Mouse (Mus musculus): ENCODE measurements around the gene Hbb-bh2.
A peak's percentile ranks its signal among the peaks of the same experiment; 100 is the strongest.
"Not testable (repeated sequence)": the region's sequence is repeated elsewhere in the genome, so short reads cannot be mapped to it uniquely, and the experiment has no call there.

Hbb-bh2 gene

GRCm38 (mm10) chr7:103840268-103840667, at the start of gene Hbb-bh2:
Gene Hbb-bh2 (minus strand): TSS chr7:103840520.
- no peak for DNase-seq (ENCODE audit: low spot score in 2 of 2)

DNA sequence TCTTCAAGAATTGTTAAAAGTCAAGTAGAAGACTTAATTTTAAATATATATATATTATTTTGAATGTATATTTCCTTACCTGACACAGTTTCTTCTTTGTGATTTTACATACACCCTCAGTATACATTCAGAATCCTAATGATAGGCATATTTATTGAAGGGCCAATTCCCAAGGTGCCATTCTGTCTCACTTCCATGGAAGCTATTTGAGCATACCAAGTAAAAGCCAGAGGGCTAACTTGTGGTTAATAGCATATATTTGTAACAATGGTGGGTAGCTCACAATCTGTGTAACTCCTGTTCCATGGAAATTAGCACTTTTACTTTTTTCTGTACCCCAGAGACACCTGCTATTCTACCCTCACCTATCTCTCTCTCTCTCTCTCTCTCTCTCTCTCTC, 45.8 kb upstream of the Hbb-bh2 start, which contains the start of gene Olfr66:
Olfr66 (minus strand) TSS at position 101 of the 400 bp plus-strand sequence.
- no peak for DNase-seq (ENCODE audit: low spot score in 2 of 2)

- no peak for DNase-seq (ENCODE audit: low spot score in 2 of 2)
Measured at GRCm38 (mm10) chr7:103877093-103877492, 36.8 kb upstream of the Hbb-bh2 start.

GRCm38 (mm10) chr7:103874451-103874850, 34.1 kb upstream of the Hbb-bh2 start:
- DNase-seq (ENCODE audit: low spot score in 2 of 2): no peak

DNA sequence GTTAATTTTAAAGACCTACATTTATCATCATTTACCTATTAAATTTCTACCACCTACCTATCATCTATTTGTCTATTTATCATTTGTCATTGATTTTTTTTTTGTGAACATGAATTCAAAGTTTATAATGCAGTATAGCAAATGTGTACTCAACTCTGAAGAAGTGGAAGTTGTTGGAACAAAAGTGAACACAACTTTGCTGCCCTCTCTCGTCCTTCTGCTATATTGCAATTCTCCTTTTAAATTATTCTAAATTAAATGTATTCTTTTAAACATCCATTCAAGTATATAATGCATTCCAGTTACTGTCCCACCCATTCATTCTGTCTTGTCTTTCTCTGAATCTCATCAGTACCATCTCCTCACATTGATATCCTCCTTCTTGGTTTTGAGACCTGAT, 32.7 kb upstream of the Hbb-bh2 start:
- DNase-seq (ENCODE audit: low spot score in 2 of 2): no peak

DNA sequence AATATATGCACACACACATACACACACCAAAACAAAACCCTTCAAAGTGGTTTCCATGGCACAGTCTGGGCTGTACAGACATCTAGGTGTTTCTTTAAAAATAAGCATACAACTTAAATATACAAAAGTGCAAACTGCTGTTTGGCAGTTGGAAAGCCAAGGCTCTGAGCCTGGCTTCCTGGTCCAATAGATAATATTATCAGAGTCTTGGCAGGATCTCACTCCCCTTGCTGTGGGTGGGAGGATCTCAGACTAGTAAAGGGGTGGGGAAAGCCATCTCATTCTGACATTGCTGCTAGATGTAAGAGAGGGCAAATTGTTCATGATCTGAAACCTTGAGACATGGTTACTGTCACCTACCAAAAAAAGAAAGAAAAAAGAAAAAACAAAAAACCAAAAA, 30.3 kb upstream of the Hbb-bh2 start:
- no peak for DNase-seq (ENCODE audit: low spot score in 2 of 2)

GRCm38 (mm10) chr7:103865716-103866115, 25.4 kb upstream of the Hbb-bh2 start:
- no peak for DNase-seq (ENCODE audit: low spot score in 2 of 2)

GRCm38 (mm10) chr7:103861531-103861930, 21.2 kb upstream of the Hbb-bh2 start:
- no peak for DNase-seq (ENCODE audit: low spot score in 2 of 2)

DNA sequence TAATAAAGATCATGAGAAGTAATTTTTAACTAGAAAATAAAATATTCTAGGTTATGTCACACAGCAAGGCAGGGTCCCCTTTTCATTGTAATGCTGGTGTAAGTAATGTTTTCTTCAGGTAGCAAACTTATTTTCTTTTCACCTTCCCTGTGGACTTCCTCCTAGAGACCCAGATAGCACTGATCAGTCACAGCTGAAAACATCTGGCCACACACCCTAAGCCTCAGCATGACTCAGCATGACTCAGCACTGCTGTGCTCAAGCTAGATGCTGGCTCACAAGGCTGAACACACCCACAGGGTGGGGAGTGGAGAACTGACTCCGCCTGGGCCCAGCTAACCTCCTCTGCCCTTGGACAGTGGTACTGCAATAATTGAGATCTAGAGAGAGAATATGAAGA, 20.5 kb upstream of the Hbb-bh2 start:
- DNase-seq (ENCODE audit: low spot score in 2 of 2): peak; percentile 32 to 52

DNA sequence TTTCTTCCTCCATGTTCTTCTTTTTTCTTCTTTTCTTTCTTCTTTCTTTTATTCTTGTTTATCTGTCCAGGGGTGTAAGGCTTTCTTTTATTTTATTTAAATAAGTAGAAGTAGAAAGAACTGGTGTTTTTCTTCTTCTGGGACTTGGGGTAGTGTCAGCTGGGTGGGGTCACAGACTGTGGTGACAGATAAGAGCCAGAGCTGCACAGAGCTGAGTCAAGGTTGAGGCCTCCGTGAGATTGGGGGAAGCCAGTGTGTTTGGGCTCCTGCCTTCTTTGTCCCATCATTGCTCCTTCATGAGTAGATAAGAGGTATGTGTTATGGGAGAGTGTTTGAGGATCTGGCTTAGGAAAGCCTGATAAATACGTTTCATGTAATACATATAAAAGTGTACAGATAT, 18.8 kb upstream of the Hbb-bh2 start:
- DNase-seq (ENCODE audit: low spot score in 2 of 2): no peak

GRCm38 (mm10) chr7:103854669-103855068, 14.3 kb upstream of the Hbb-bh2 start:
- no peak for DNase-seq (ENCODE audit: low spot score in 2 of 2)

DNA sequence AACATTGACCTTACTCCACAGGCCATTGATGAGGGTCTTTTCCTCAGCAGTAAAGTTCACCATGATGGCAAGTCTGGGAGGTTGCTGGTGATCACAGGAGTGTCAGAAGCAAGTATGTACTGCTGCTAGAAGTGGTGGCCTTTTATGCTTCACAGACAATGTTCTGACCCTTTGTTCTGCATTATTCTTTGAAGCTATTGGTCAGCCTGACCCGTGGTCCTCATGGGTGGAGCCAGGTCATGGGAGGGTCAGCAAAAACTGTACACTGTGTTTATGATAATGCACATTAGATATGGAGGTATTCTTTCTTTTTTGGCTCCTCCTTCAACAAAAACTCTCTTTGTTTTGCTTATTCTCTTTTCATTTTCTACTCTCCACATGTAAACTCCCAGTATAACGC, 12.8 kb upstream of the Hbb-bh2 start, which contains the start of gene Hbb-y:
Hbb-y (minus strand) TSS at position 127 of the 400 bp plus-strand sequence.
- DNase-seq (ENCODE audit: low spot score in 2 of 2): no peak

DNA sequence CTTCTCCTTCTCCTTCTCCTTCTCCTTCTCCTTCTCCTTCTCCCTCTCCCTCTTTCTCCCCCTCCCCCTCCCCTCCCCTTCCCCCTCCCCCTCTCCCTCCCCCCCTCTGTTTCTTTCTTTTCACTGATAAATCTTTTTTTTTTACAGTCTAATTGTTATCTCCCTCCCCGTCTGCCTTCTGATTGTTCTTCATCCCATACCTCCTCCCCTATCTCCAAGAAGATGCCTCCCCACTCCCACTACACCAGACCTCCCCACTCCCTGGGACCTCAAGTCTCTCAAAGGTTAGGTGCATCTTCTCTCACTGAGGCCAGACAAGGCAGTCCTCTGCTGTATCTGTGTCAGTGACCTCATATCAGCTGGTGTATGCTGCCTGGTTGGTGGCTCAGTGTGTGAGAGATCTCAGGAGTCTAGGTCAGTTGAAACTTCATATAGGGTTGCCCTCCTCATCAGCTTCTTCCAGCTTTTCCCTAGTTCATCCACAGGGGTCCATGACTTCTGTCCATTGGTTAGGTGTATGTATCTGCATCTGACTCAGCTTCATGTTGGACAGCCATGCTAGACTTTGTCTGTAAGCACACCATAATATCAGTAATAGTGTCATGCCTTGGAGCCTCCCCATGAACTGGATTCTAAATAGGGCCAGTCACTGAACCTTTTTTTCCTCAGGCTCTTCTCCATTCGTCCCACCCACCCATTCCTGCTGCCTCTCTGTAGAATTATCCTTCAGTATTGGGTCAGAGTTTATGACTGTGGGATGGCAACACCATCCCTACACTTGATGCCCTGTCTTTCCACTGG, 4.4 kb upstream of the Hbb-bh2 start:
- no peak for DNase-seq (ENCODE audit: low spot score in 2 of 2)

- no peak for DNase-seq (ENCODE audit: low spot score in 2 of 2)
Measured at GRCm38 (mm10) chr7:103843034-103843433, 2.7 kb upstream of the Hbb-bh2 start, which contains the start of gene Hbb-bh1. Gene Hbb-bh1 (minus strand): TSS chr7:103843164.

DNA sequence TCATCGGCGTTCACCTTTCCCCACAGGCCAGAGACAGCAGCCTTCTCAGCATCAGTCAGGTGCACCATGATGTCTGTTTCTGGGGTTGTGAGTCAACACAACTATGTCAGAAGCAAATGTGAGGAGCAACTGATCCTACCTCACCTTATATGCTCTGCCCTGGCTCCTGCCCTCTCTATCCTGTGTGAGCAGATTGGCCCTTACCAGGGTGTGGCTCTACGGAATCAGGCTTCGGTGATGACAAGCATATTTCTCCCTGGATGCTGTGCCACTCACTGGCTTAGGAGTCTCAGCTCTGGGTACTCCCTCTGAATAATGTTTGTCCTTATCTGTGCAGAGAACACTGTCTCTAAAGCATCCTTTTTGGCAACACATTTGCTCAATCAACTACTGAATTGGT, 12.5 kb downstream of the Hbb-bh2 start, which contains the start of gene Hbb-bs:
Hbb-bs (minus strand) TSS at position 289 of the 400 bp plus-strand sequence.
- no peak for DNase-seq (ENCODE audit: low spot score in 2 of 2)

- not testable (repeated sequence) for DNase-seq (ENCODE audit: low spot score in 2 of 2)
Measured at GRCm38 (mm10) chr7:103827139-103827538, 13.2 kb downstream of the Hbb-bh2 start.

DNA sequence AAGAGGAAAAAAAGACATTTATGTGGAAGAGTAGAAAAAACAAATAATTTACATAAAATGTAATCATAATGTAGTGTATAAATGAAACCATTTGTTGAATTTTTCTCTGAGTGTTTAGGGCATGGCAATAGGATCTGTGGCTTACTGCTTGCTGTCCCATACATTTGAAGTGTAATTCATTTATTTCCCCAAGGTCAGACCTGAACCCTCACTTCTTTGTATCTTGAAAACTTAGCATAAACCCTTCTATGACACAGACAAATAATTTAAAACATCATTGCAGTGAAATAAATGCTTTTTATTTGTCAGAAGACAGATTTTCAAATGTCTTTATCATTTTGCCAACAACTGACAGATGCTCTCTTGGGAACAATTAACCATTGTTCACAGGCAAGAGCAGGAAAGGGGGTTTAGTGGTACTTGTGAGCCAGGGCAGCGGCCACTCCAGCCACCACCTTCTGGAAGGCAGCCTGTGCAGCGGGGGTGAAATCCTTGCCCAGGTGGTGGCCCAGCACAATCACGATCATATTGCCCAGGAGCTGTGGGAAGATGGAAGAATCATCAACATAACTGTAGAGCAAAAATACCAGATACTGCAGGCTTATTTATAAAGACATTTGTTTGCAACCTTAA, 13.9 kb downstream of the Hbb-bh2 start:
- DNase-seq (ENCODE audit: low spot score in 2 of 2): no peak

- no peak for DNase-seq (ENCODE audit: low spot score in 2 of 2)
Measured at GRCm38 (mm10) chr7:103825536-103826254, 14.6 kb downstream of the Hbb-bh2 start.

- DNase-seq (ENCODE audit: low spot score in 2 of 2): no peak
Measured at GRCm38 (mm10) chr7:103824597-103824996, 15.7 kb downstream of the Hbb-bh2 start.

DNA sequence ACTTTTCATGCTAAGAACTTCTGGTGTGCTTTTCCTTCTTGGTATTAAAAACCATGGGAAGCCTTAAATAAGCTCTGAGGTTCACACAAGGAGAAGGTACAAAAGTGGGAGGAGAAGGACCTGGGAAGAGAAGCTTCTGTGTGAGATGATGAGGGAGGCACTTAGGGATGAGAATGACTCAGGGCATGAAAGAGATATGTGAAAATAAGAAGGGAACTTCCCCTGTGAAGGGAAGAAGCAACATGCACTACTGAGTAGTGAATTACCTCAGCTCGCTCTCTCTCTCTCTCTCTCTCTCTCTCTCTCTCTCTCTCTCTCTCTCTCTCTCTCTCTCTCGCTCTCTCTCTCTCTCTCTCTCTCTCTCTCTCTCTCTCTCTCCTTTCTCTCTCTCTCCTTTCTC, 25.2 kb downstream of the Hbb-bh2 start:
- not testable (repeated sequence) for DNase-seq (ENCODE audit: low spot score in 2 of 2)

DNA sequence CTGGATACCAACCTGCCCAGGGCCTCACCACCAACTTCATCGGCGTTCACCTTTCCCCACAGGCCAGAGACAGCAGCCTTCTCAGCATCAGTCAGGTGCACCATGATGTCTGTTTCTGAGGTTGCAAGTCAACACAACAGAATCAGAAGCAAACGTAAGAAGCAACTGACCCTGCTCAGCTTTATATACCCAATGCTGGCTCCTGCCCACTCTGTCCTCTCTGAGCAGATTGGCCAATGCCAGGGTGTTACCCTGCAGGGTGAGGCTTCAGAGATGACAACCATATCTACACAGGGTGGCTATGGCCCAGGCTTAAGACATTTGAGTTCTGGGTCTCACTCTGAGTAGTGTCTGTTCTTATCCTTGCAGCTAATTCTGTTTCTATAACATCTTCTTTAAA, 26.6 kb downstream of the Hbb-bh2 start, which contains the start of gene Hbb-bt:
Hbb-bt (minus strand) TSS at position 231 of the 400 bp plus-strand sequence.
- DNase-seq (ENCODE audit: low spot score in 2 of 2): no peak

DNA sequence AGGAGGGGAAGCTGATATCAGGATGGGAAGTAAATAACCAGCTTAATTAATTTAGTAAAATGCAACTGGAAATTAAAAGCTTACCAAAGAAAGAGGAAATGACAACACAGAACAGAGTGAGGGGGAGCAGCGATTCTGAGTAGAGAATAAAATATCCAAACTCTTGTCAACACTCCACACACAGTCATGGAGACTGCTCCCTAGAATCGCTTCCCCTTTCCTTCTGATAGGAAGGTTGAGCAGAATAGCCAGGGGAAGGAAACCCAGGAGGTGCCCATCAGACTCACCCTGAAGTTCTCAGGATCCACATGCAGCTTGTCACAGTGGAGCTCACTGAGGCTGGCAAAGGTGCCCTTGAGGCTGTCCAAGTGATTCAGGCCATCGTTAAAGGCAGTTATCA, 27.2 kb downstream of the Hbb-bh2 start:
- not testable (repeated sequence) for DNase-seq (ENCODE audit: low spot score in 2 of 2)
